Mouse (Mus musculus) stomach, postnatal 0 days (tissue): Measurements from ENCODE around the gene Rpf1. TPM values are rescaled to one million over a fixed set of nuclear protein-coding genes. Genes with fewer than 3 reads are reported as not detected.
A peak's percentile ranks its signal among the peaks of the same experiment; 100 is the strongest.

ENCODE experiments used
- ATAC-seq: fragments of 200-750 bp; cut with Nextera tagmentation; 2 replicates; pipeline ENCODE4 v1.8.0; 2017; ENCODE audit not compliant: low FRiP score, low TSS enrichment
- DNase-seq: peaks from one replicate; pipeline ENCODE4 v3.0.0-alpha.2; 2016; ENCODE audit warnings: low spot score
- H3K27ac ChIP-seq: fragments of 300-500 bp; sonication (generic); replicated peaks from 2 replicates; pipeline ENCODE4 v1.5.1; 2014; ENCODE audit warnings: mild to moderate bottlenecking, control low read depth
- H3K27me3 ChIP-seq: fragments of 300-500 bp; sonication (generic); 2 replicates; pipeline ENCODE4 v1.6.1; 2014; ENCODE audit warnings: low read length; ENCODE audit not compliant: control insufficient read depth, insufficient read depth
- H3K36me3 ChIP-seq: fragments of 300-500 bp; sonication (generic); 2 replicates; pipeline ENCODE4 v1.6.1; 2014; ENCODE audit warnings: low read length, mixed read lengths; ENCODE audit not compliant: control insufficient read depth, insufficient read depth
- H3K4me1 ChIP-seq: fragments of 300-500 bp; sonication (generic); replicated peaks from 2 replicates; pipeline ENCODE4 v1.6.1; 2014; ENCODE audit warnings: antibody characterized with exemption; ENCODE audit not compliant: control insufficient read depth, insufficient read depth
- H3K4me2 ChIP-seq: fragments of 300-500 bp; sonication (generic); replicated peaks from 2 replicates; pipeline ENCODE4 v1.6.1; 2014; ENCODE audit warnings: low read depth, mild to moderate bottlenecking, control low read depth, moderate library complexity
- H3K4me3 ChIP-seq: fragments of 300-500 bp; sonication (generic); 2 replicates; pipeline ENCODE4 v1.5.1; 2014; ENCODE audit warnings: low read depth, low read length, control low read depth
- H3K9ac ChIP-seq: fragments of 300-500 bp; sonication (generic); 2 replicates; pipeline ENCODE4 v1.6.1; 2014; ENCODE audit warnings: mild to moderate bottlenecking, low read length, control low read depth, mixed read lengths
- H3K9me3 ChIP-seq: fragments of 300-500 bp; sonication (generic); 2 replicates; pipeline ENCODE4 v1.6.1; 2016; ENCODE audit warnings: low read length; ENCODE audit not compliant: control insufficient read depth
- CTCF ChIP-seq: IDR thresholded peaks from 2 replicates; pipeline ENCODE4 v1.5.1; 2016; ENCODE audit warnings: antibody characterized with exemption, low read depth, mild to moderate bottlenecking, moderate library complexity
- EP300 ChIP-seq: optimal IDR thresholded peaks from 2 replicates; pipeline ENCODE3; 2016; ENCODE audit warnings: antibody characterized with exemption
- WGBS: fragments of 180-500 bp; shearing (Covaris S2); extraction: QIAGEN DNeasy Blood & Tissue Kit; methylation state at CpG from one replicate; pipeline ENCODE4 v1.1.7; 2014; 5-methylcytosine and 5-hydroxymethylcytosine counted together
- polyA plus RNA-seq: library from polyadenylated mRNA; unstranded; fragments of >200 nt; fragmentation: Nextera tagmentation; extraction: Ambion mirVana; gene quantifications from 2 replicates; pipeline ENCODE4 v1.2.1, GENCODE M21; 2015

Gene Rpf1
- polyA plus RNA-seq, 1 experiment from 2014 or later = 30.8 TPM

GRCm38 (mm10) chr3:146520226-146520797 lies 917 bp downstream of the Rpf1 start:
- Histone ChIP-seq H3K27ac (peak overlapping the region; percentile 99), H3K4me2 (peak overlapping the region; percentile 71), H3K9me3 (no peaks in the 10 kb centered on the region), H3K9ac (peak overlapping the region; percentile 86), H3K4me3 (peak overlapping the region; percentile 85), H3K36me3 (peaks cover 5% of the 10 kb centered on the region; the same call in 1 of the 2 replicates), H3K27me3 (no peaks in the 10 kb centered on the region), H3K4me1 (no peaks in the 10 kb centered on the region)
- TF ChIP-seq EP300 (no peak), CTCF (peak; percentile 32; the same call in 1 of the 2 replicates)
- WGBS = 25% methylated on average over 5 of the region's 5 CpGs
- ATAC-seq (no peak), DNase-seq (no peak)

- Histone ChIP-seq H3K27me3 (no peaks in the 10 kb centered on the region), H3K4me2 (no peak overlapping the region), H3K4me1 (no peaks in the 10 kb centered on the region; the same call in 1 of the 2 replicates), H3K9me3 (no peaks in the 10 kb centered on the region), H3K4me3 (no peak overlapping the region), H3K36me3 (peaks cover 15% of the 10 kb centered on the region; the same call in 1 of the 2 replicates), H3K27ac (no peak overlapping the region), H3K9ac (no peak overlapping the region)
- 92% methylated on average over 7 of the region's 7 CpGs for whole genome bisulfite sequencing
- ATAC-seq = no peak
- no peak for TF ChIP-seq EP300
- DNase-seq = no peak
Measured at GRCm38 (mm10) chr3:146506711-146507110, 14.5 kb downstream of the Rpf1 start.

GRCm38 (mm10) chr3:146501601-146502123 lies 19.6 kb downstream of the Rpf1 start:
- peaks cover 8% of the 10 kb centered on the region; the same call in 1 of the 2 replicates for H3K36me3 ChIP-seq
- peak overlapping the region; percentile 98 for H3K27ac ChIP-seq
- no peaks in the 10 kb centered on the region; the same call in 1 of the 2 replicates for H3K4me1 ChIP-seq
- WGBS = 27% methylated on average over 5 of the region's 5 CpGs
- ATAC-seq (peak; percentile 16; the same call in 1 of the 2 replicates), DNase-seq (peak; percentile 22)
- H3K9ac ChIP-seq = peak overlapping the region; percentile 97
- peak overlapping the region; percentile 70 for H3K4me2 ChIP-seq
- TF ChIP-seq EP300 (no peak), CTCF (no peak)
- H3K9me3 ChIP-seq = no peaks in the 10 kb centered on the region
- no peaks in the 10 kb centered on the region for H3K27me3 ChIP-seq
- H3K4me3 ChIP-seq = peak overlapping the region; percentile 90

- no peak for ATAC-seq
- Histone ChIP-seq H3K4me1 (no peaks in the 10 kb centered on the region; the same call in 1 of the 2 replicates), H3K9me3 (no peaks in the 10 kb centered on the region), H3K36me3 (peaks cover 2% of the 10 kb centered on the region; the same call in 1 of the 2 replicates), H3K9ac (peak overlapping the region; percentile 97), H3K4me3 (peak overlapping the region; percentile 90), H3K27me3 (no peaks in the 10 kb centered on the region), H3K4me2 (peak overlapping the region; percentile 70), H3K27ac (peak overlapping the region; percentile 98)
- no peak for DNase-seq
- 5% methylated on average over 5 of the region's 5 CpGs for WGBS
- TF ChIP-seq EP300 (no peak), CTCF (no peak)
Measured at GRCm38 (mm10) chr3:146500810-146501201, 20.4 kb downstream of the Rpf1 start.

GRCm38 (mm10) chr3:146500003-146500809 lies 21.0 kb downstream of the Rpf1 start:
- peak overlapping the region; percentile 90 for H3K4me3 ChIP-seq
- peak overlapping the region; percentile 70 for H3K4me2 ChIP-seq
- TF ChIP-seq EP300 = peak; percentile 40
- TF ChIP-seq CTCF = no peak
- peak overlapping the region; percentile 98 for H3K27ac ChIP-seq
- H3K9me3 ChIP-seq = no peaks in the 10 kb centered on the region
- H3K4me1 ChIP-seq = no peaks in the 10 kb centered on the region; the same call in 1 of the 2 replicates
- ATAC-seq (peak; percentile 67), DNase-seq (peak; percentile 62)
- no peaks in the 10 kb centered on the region; the same call in 1 of the 2 replicates for H3K36me3 ChIP-seq
- H3K27me3 ChIP-seq = no peaks in the 10 kb centered on the region
- under 1% methylated on average over 54 of the region's 57 CpGs for WGBS
- peak overlapping the region; percentile 97 for H3K9ac ChIP-seq
